Mouse (Mus musculus): ENCODE data around the gene Nfatc2. TPM values are rescaled to one million over a fixed set of nuclear protein-coding genes. Genes with fewer than 3 reads are reported as not detected.

Nfatc2 gene
- polyA plus RNA-seq (2016; fragmentation: Nextera tagmentation; extraction: Ambion mirVana) = 2.0 and 4.6 TPM in 2 replicates

DNA sequence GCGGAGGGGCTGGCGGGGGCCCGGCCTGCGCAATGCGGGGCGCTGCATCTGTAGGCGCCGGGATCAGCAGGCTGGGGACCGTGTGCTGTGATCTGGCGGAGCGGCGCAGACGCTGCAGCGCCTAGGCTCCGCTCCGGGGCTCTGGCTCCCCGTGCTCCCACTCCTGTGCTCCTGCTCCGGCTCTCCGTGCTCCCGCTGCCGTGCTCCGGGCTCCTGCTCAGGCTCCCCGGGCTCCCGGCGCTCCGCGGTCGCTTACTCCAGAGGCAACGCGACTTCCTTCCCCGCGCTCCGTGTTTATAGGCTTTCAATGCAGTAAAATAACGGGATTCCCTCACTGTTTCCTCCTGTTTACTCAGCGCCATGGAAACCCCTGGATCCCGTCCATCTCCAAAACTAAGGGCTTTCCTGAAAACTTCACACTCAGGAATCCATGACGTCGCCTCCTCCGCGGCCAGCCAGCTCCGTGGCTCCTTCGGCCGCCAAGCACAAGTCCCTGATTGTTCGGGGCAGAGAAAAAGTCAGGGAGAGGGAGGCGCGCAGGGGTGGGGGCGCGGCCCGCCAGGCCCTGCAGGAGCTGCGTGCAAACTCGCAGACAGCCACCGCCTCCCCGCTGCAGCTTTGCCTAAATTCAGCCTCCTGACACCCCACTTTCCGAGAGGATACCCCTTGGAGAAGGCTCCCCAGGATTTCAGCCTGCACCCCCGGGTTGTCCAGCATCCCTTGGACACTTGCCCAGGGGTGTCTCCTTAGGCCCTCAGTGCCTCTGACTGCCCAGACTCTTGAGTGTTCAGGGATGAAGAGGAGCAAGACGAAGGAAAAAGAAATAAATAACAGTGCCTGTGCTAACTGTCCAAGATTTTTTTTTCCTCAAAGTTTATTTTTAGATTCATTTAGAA, at the start of gene Nfatc2:
Gene Nfatc2 (minus strand): TSS at position 167 of the 896 bp plus-strand sequence.
- DNase-seq (ENCODE audit: low spot score) = peak; percentile 87
- Histone ChIP-seq H3K4me3 (peak within 1 kb of the TSS; percentile 65), H3K4me1 (peaks cover 60% of the 10 kb centered on the region), H3K27ac (peak within 1 kb of the TSS; percentile 82), H3K27me3 (ENCODE audit: insufficient read depth, poor library complexity, severe bottlenecking) (peaks cover 76% of the 10 kb centered on the region), H3K9me3 (no peaks in the 10 kb centered on the region), H3K36me3 (no peaks in the 10 kb centered on the region)
- 2% methylated on average over 56 of the region's 56 CpGs for WGBS

DNA sequence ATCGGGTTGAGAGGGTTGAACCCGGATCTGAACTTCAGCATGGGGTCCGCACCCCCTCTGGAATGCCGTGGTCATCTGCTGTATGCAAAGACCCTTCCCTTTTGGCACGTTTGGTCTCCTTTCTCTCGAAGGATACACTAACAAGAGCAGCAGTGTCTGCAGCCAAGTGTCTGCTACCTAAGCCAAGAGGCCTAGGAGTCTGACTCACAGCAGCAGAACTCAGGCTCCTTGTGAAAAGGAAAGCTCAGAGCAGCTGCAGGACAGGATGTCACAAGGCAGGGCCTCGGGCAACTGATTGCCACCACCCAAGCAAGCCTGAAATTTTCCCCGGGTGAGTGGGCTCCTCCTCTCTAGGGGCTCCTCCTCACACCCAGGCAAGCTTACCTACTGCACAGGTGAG, 46.7 kb upstream of the Nfatc2 start:
- DNase-seq (ENCODE audit: low spot score) = no peak
- Histone ChIP-seq H3K27me3 (ENCODE audit: insufficient read depth, poor library complexity, severe bottlenecking) (peaks cover 84% of the 10 kb centered on the region), H3K9me3 (no peaks in the 10 kb centered on the region), H3K36me3 (peaks cover 12% of the 10 kb centered on the region), H3K4me1 (peaks cover 9% of the 10 kb centered on the region; the same call in 1 of the 2 replicates), H3K27ac (no peak overlapping the region), H3K4me3 (no peak overlapping the region)
- 60% methylated on average over 8 of the region's 8 CpGs for WGBS

DNA sequence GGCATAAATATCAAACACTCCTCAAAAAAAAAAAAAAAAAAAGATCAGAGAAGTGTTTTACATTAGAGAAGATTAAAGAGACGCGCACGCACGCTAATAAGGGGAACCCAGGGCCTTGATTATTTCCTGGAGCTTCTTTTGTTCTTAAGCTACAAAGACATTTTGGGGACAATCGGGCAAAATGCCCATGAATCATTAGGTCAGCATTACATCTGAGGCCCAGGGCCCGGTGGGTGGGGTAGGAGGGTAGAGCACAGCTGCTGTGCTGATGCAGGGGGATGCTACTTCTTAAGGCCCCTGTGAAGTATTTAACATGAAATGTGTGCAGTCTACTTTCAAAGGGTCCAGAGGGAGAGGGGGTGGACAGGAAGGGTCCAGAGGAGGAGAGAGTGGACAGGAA, 43.4 kb upstream of the Nfatc2 start:
- DNase-seq (ENCODE audit: low spot score) = no peak
- H3K27me3 ChIP-seq (ENCODE audit: insufficient read depth, poor library complexity, severe bottlenecking) = peaks cover 95% of the 10 kb centered on the region

GRCm38 (mm10) chr2:168643524-168644177, 42.2 kb upstream of the Nfatc2 start:
- Histone ChIP-seq H3K27me3 (ENCODE audit: insufficient read depth, poor library complexity, severe bottlenecking) (peaks cover 97% of the 10 kb centered on the region), H3K9me3 (no peaks in the 10 kb centered on the region), H3K36me3 (peaks cover 7% of the 10 kb centered on the region), H3K4me1 (peaks cover 6% of the 10 kb centered on the region; the same call in 1 of the 2 replicates), H3K4me3 (no peak overlapping the region), H3K27ac (no peak overlapping the region)
- DNase-seq (ENCODE audit: low spot score) = no peak
- whole genome bisulfite sequencing = 89% methylated on average over 20 of the region's 20 CpGs

More for the DNA sequence above, 43.4 kb upstream of the Nfatc2 start:
- H3K9me3 ChIP-seq = no peaks in the 10 kb centered on the region
- peaks cover 6% of the 10 kb centered on the region; the same call in 1 of the 2 replicates for H3K4me1 ChIP-seq
- peaks cover 8% of the 10 kb centered on the region for H3K36me3 ChIP-seq
- WGBS = 92% methylated on average over 6 of the region's 6 CpGs
- H3K4me3 ChIP-seq = no peak overlapping the region
- no peak overlapping the region for H3K27ac ChIP-seq

- Histone ChIP-seq H3K4me1 (peaks cover 7% of the 10 kb centered on the region), H3K4me3 (no peak overlapping the region), H3K9me3 (no peaks in the 10 kb centered on the region), H3K36me3 (peaks cover 7% of the 10 kb centered on the region), H3K27ac (no peak overlapping the region), H3K27me3 (ENCODE audit: insufficient read depth, poor library complexity, severe bottlenecking) (peaks cover 97% of the 10 kb centered on the region)
- WGBS = 83% methylated on average over 11 of the region's 11 CpGs
- no peak for DNase-seq (ENCODE audit: low spot score)
Observed at GRCm38 (mm10) chr2:168642187-168642586, 40.7 kb upstream of the Nfatc2 start.

DNA sequence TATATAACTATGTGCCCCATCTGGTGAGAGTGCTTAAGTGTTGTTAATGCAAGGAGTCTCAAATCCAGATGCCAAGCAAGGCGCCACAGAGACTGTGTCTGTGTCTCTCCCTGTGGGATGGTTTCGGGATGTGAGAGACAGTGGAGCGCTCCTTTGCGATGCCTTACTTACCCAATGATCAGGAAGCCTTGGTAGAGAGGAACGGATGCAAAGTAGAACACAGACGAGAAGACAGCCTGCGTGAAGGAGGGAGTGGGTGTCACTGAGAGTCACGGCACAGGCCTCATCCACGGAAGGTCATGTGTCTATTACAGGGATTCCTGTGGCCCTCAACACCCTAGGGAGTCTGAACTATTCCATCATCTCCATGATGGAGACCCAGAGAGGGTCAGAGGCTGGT, 39.0 kb upstream of the Nfatc2 start:
- Histone ChIP-seq H3K4me1 (peaks cover 20% of the 10 kb centered on the region), H3K27ac (no peak overlapping the region), H3K27me3 (ENCODE audit: insufficient read depth, poor library complexity, severe bottlenecking) (peaks cover 99% of the 10 kb centered on the region), H3K36me3 (peaks cover 4% of the 10 kb centered on the region; the same call in 1 of the 2 replicates), H3K9me3 (no peaks in the 10 kb centered on the region), H3K4me3 (no peak overlapping the region)
- no peak for DNase-seq (ENCODE audit: low spot score)
- 91% methylated on average over 9 of the region's 9 CpGs for WGBS

- 52% methylated on average over 7 of the region's 7 CpGs for WGBS
- H3K27me3 ChIP-seq (ENCODE audit: insufficient read depth, poor library complexity, severe bottlenecking) = peaks cover 80% of the 10 kb centered on the region
- peaks cover 49% of the 10 kb centered on the region for H3K4me1 ChIP-seq
- no peaks in the 10 kb centered on the region for H3K36me3 ChIP-seq
- H3K27ac ChIP-seq = peak overlapping the region; percentile 42; the same call in 1 of the 2 replicates
- no peaks in the 10 kb centered on the region for H3K9me3 ChIP-seq
- no peak overlapping the region for H3K4me3 ChIP-seq
- no peak for DNase-seq (ENCODE audit: low spot score)
Observed at GRCm38 (mm10) chr2:168634881-168635280, 33.4 kb upstream of the Nfatc2 start.

- H3K27ac ChIP-seq = peak overlapping the region; percentile 72
- peaks cover 77% of the 10 kb centered on the region for H3K27me3 ChIP-seq (ENCODE audit: insufficient read depth, poor library complexity, severe bottlenecking)
- DNase-seq (ENCODE audit: low spot score) = peak; percentile 96
- H3K9me3 ChIP-seq = no peaks in the 10 kb centered on the region
- 5% methylated on average over 14 of the region's 14 CpGs for WGBS
- peak overlapping the region; percentile 41 for H3K4me3 ChIP-seq
- no peaks in the 10 kb centered on the region for H3K36me3 ChIP-seq
- peaks cover 49% of the 10 kb centered on the region for H3K4me1 ChIP-seq
Observed at GRCm38 (mm10) chr2:168633301-168633816, 31.9 kb upstream of the Nfatc2 start.

- Histone ChIP-seq H3K4me1 (peaks cover 47% of the 10 kb centered on the region), H3K27ac (peak overlapping the region; percentile 72), H3K36me3 (no peaks in the 10 kb centered on the region), H3K9me3 (no peaks in the 10 kb centered on the region), H3K27me3 (ENCODE audit: insufficient read depth, poor library complexity, severe bottlenecking) (peaks cover 75% of the 10 kb centered on the region), H3K4me3 (peak overlapping the region; percentile 41; the same call in 1 of the 2 replicates)
- 55% methylated on average over 6 of the region's 6 CpGs for WGBS
- DNase-seq (ENCODE audit: low spot score) = no peak
Observed at GRCm38 (mm10) chr2:168632543-168632942, 31.1 kb upstream of the Nfatc2 start.

GRCm38 (mm10) chr2:168628787-168629186, 27.3 kb upstream of the Nfatc2 start:
- Histone ChIP-seq H3K4me3 (no peak overlapping the region), H3K9me3 (peaks cover 6% of the 10 kb centered on the region), H3K4me1 (peaks cover 13% of the 10 kb centered on the region), H3K27ac (no peak overlapping the region), H3K36me3 (no peaks in the 10 kb centered on the region), H3K27me3 (ENCODE audit: insufficient read depth, poor library complexity, severe bottlenecking) (peaks cover 69% of the 10 kb centered on the region)
- WGBS = 28% methylated on average over 8 of the region's 8 CpGs
- DNase-seq (ENCODE audit: low spot score) = no peak

DNA sequence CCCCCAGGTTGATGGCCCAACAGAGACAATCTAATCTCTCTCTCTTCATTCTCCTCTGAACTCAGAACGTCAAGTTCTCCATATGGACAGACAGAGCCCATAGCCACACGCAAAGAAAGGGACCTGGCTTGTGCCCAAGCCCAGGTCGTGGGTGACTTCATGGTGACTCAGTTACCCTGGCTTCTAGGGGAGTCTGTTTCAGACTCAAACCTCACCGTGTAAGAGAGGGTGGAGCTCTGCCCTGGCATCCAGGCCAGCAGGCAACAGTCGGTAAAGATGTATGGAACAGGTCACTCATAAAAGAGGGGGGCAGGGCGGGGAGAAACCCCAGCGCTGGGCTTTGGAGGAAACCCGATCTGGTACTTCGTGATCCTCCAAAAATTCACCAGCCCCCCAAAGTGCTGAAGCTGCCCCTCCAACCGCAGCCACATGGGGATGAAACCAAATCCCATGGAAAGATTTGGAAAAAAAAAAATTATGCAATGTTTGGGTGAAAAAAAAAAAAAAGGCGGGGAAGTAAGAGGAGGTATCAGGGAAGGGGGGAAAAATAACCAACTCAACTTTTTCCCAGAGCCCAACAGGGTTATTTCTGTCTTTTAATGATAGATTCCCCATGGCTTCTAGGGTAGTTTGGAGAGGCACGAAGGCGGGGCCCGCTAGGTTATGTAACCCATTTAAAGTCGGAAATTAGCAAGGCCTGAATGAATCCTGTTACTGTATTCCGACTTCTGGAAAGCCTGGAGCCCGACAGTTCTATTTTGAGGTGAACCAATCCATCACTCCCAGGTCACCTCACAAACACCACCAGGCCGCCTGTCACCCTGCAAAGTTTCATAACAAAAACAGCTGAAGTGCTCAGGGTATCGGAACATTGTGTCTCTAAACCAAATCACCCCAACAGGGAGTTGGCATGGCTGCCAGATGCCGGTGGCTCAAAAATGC, 26.6 kb upstream of the Nfatc2 start:
- WGBS = 66% methylated on average over 20 of the region's 20 CpGs
- DNase-seq (ENCODE audit: low spot score) = no peak
- Histone ChIP-seq H3K27ac (no peak overlapping the region), H3K9me3 (peaks cover 6% of the 10 kb centered on the region), H3K4me3 (no peak overlapping the region), H3K27me3 (ENCODE audit: insufficient read depth, poor library complexity, severe bottlenecking) (peaks cover 73% of the 10 kb centered on the region), H3K36me3 (no peaks in the 10 kb centered on the region), H3K4me1 (peaks cover 6% of the 10 kb centered on the region)

DNA sequence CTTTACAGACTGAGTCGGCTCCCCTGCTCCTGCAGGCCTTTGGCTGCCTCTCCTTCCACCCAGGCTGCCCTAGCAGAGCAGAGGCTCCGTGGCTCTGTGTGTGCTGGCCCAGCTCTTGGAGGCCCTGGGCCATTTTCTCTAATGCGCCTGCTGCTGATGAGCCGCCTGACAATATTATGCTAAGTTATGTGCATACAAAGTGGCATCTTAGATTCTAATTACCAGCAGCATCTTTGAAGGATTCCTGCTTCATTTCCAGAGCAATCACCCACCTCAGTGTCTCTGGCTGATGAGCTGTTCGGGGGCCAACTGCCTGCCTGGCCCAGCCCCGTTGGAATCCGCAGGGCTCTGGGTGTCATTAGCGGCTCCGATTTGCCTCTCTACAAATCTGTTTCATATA, 24.9 kb upstream of the Nfatc2 start:
- Histone ChIP-seq H3K36me3 (no peaks in the 10 kb centered on the region), H3K4me3 (no peak overlapping the region), H3K27ac (no peak overlapping the region), H3K27me3 (ENCODE audit: insufficient read depth, poor library complexity, severe bottlenecking) (peaks cover 78% of the 10 kb centered on the region), H3K4me1 (peaks cover 2% of the 10 kb centered on the region; the same call in 1 of the 2 replicates), H3K9me3 (peaks cover 6% of the 10 kb centered on the region)
- 75% methylated on average over 9 of the region's 9 CpGs for WGBS
- DNase-seq (ENCODE audit: low spot score) = no peak

Data from heart, embryonic 10.5 days (tissue).